Mouse (Mus musculus): ENCODE measurements around the gene 2410004B18Rik. TPM values are rescaled to one million over a fixed set of nuclear protein-coding genes. Genes with fewer than 3 reads are reported as not detected.

Gene 2410004B18Rik
- total RNA-seq, 2 experiments from 2014 or later: 21.2 to 23.1 TPM

Other genes with a start within 250 kb of the 2410004B18Rik start
- 1 to 10 TPM; 2.4 to 3.5 TPM for gene Ddah1, start 179.3 kb upstream of the 2410004B18Rik start, total RNA-seq (2021)
- 10 to 100 TPM; 22.3 to 24.9 TPM for gene Bcl10, start 15.2 kb upstream of the 2410004B18Rik start, total RNA-seq (2021)
- 1 to 10 TPM; 4.4 to 5.1 TPM for gene Syde2, start 49.9 kb downstream of the 2410004B18Rik start, total RNA-seq (2021)
- gene Wdr63, start 170.1 kb downstream of the 2410004B18Rik start, total RNA-seq (2021): not detected
- gene Mcoln3, start 179.4 kb downstream of the 2410004B18Rik start, total RNA-seq (2021): not detected
- gene Mcoln2, start 211.8 kb downstream of the 2410004B18Rik start, total RNA-seq (2021): under 1 TPM in 1 of 2 experiments, not detected in 1; 0.35 TPM